Mouse (Mus musculus) liver, embryonic 14.5 days (tissue): Measurements from ENCODE around the gene Tnpo2. TPM values are rescaled to one million over a fixed set of nuclear protein-coding genes. Genes with fewer than 3 reads are reported as not detected.

Source experiments
- ATAC-seq: fragments of 200-750 bp; cut with Nextera tagmentation; 2 replicates; pipeline ENCODE4 v1.8.0; 2017; ENCODE audit warnings: moderate number of reproducible peaks, mild to moderate bottlenecking, moderate library complexity; ENCODE audit not compliant: insufficient read depth
- DNase-seq, 3 experiments: peaks; one replicate each; pipeline ENCODE4 v3.0.0-alpha.2; 2012 to 2013; ENCODE audit warnings: low read depth in 3 of 3, low spot score in 3 of 3
- H3K27ac ChIP-seq: fragments of 300-500 bp; sonication (generic); 2 replicates; pipeline ENCODE4 v1.5.1; 2014; ENCODE audit warnings: moderate library complexity, mild to moderate bottlenecking, control low read depth, inconsistent platforms
- H3K27me3 ChIP-seq: fragments of 300-500 bp; sonication (generic); 2 replicates; pipeline ENCODE4 v1.6.1; 2014; ENCODE audit warnings: mild to moderate bottlenecking, low read length, moderate library complexity; ENCODE audit not compliant: control insufficient read depth, insufficient read depth
- H3K36me3 ChIP-seq: fragments of 300-500 bp; sonication (generic); replicated peaks from 2 replicates; pipeline ENCODE4 v1.6.1; 2014; ENCODE audit warnings: low read depth; ENCODE audit not compliant: control insufficient read depth, insufficient read depth
- H3K4me1 ChIP-seq, 2 experiments: fragments of 200-500 bp in 1 of 2; fragments of 300-500 bp in 1 of 2; sonication (generic) in 1 of 2; replicated peaks; 2 replicates each; pipeline ENCODE4 v1.6.1; 2012 to 2014; ENCODE audit warnings: antibody characterized with exemption in 1 of 2, inconsistent platforms in 1 of 2, low read length in 1 of 2; ENCODE audit not compliant: control insufficient read depth in 2 of 2, insufficient read depth in 2 of 2
- H3K4me2 ChIP-seq: fragments of 300-500 bp; sonication (generic); 2 replicates; pipeline ENCODE4 v1.6.1; 2014; ENCODE audit warnings: low read depth, mild to moderate bottlenecking, control low read depth, moderate library complexity
- H3K4me3 ChIP-seq, 2 experiments: fragments of 200-500 bp in 1 of 2; fragments of 300-500 bp in 1 of 2; sonication (generic) in 1 of 2; 2 replicates each; pipeline ENCODE4 v1.5.1; 2012 to 2014; ENCODE audit warnings: low read depth in 2 of 2, low read length in 2 of 2, mild to moderate bottlenecking in 2 of 2, control low read depth in 1 of 2, inconsistent platforms in 1 of 2, moderate library complexity in 1 of 2; ENCODE audit not compliant: insufficient read depth in 1 of 2
- H3K9ac ChIP-seq: fragments of 300-500 bp; sonication (generic); replicated peaks from 2 replicates; pipeline ENCODE4 v1.6.1; 2014; ENCODE audit warnings: mild to moderate bottlenecking, control low read depth, moderate library complexity
- H3K9me3 ChIP-seq: fragments of 300-500 bp; sonication (generic); 2 replicates; pipeline ENCODE4 v1.6.1; 2016; ENCODE audit warnings: low read length, mixed read lengths; ENCODE audit not compliant: control insufficient read depth
- CTCF ChIP-seq: IDR thresholded peaks from 2 replicates; pipeline ENCODE4 v1.5.1; 2016; ENCODE audit warnings: antibody characterized with exemption, low read depth, control low read depth
- EP300 ChIP-seq: IDR thresholded peaks from 2 replicates; pipeline ENCODE4 v1.6.1; 2016; ENCODE audit warnings: antibody characterized with exemption, low read depth
- WGBS: fragments of 180-500 bp; shearing (Covaris S2); extraction: QIAGEN DNeasy Blood & Tissue Kit; methylation state at CpG from one replicate; pipeline ENCODE4 v1.1.7; 2014; ENCODE audit not compliant: insufficient replicate concordance; 5-methylcytosine and 5-hydroxymethylcytosine counted together
- polyA plus RNA-seq, 2 experiments: library from polyadenylated mRNA; depleted of rRNA in 1 of 2; stranded (reverse) in 1 of 2; unstranded in 1 of 2; fragments of >200 nt; fragmentation: Nextera tagmentation in 1 of 2; extraction: Ambion mirVana in 1 of 2; gene quantifications; 2 replicates each; pipeline versions ENCODE4 v1.2.1 to v1.2.3; 2012 to 2014

Tnpo2 gene
- polyA plus RNA-seq, 2 experiments = 9.9 to 25.2 TPM

DNA sequence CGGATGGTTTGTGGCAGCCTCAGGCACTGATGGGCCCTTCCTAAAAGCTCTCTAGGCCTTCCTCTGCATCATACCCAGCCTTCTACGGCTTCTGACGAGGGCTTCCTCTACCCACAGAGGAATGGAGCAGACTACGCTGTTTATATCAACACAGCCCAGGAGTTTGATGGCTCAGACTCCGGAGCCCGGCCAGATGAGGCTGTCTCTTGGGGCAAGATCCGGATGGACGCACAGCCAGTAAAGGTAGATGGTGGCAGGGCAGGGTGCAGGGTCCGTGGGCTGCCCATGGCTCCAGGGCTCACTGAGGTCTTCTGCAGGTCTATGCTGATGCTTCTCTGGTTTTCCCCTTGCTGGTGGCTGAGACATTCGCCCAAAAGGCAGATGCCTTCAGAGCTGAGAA lies 37.9 kb downstream of the Tnpo2 start:
- H3K27ac ChIP-seq = no peak overlapping the region
- no peak for TF ChIP-seq CTCF
- no peak for TF ChIP-seq EP300
- peaks cover 32 to 40% of the 10 kb centered on the region in 2 experiments for H3K4me1 ChIP-seq
- H3K4me2 ChIP-seq = no peak overlapping the region
- H3K36me3 ChIP-seq = peaks cover 29% of the 10 kb centered on the region
- DNase-seq (no peak), ATAC-seq (no peak)
- H3K9ac ChIP-seq = no peak overlapping the region
- no peaks in the 10 kb centered on the region for H3K9me3 ChIP-seq
- H3K4me3 ChIP-seq = no peak overlapping the region
- H3K27me3 ChIP-seq = no peaks in the 10 kb centered on the region
- 87% methylated on average over 10 of the region's 10 CpGs for WGBS

DNA sequence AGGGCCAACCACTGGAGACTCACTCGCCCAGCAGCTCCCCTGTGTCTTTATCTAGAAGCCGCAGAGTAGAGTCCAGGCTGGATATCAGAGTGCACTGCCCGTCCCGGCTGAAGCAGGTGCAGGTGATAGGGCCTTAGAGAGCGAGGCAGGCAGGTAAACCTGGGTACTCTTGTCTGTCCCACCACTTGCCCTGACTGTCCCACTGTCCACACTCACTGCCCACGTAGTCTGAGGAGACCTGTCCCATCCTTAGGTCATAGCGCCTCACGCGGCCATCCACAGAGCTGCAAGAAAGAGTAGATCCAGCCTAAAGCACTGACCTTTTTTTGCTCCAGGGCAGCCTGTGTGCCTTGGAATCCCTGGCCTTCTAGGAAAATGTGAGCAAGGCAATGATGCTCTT lies 39.3 kb downstream of the Tnpo2 start:
- peaks cover 30 to 38% of the 10 kb centered on the region in 2 experiments for H3K4me1 ChIP-seq
- peak overlapping the region; percentile 71 for H3K27ac ChIP-seq
- peak overlapping the region; percentile 24; the same call in 1 of the 2 replicates for H3K9ac ChIP-seq

GRCm38 (mm10) chr8:85076993-85077392 lies 40.3 kb downstream of the Tnpo2 start:
- ATAC-seq = peak; percentile 49
- Histone ChIP-seq H3K27me3 (no peaks in the 10 kb centered on the region), H3K9me3 (no peaks in the 10 kb centered on the region), H3K9ac (no peak overlapping the region), H3K27ac (peak overlapping the region; percentile 45), H3K4me3 (no peak overlapping the region), H3K4me1 (peaks cover 31 to 40% of the 10 kb centered on the region in 2 experiments), H3K36me3 (peaks cover 29% of the 10 kb centered on the region), H3K4me2 (no peak overlapping the region)
- 2% methylated on average over 2 of the region's 2 CpGs for WGBS
- DNase-seq = peak; percentile 67 to 78 (median 67)
- TF ChIP-seq CTCF (peak; percentile 100), EP300 (no peak)

More for the DNA sequence above, 39.3 kb downstream of the Tnpo2 start:
- peak; percentile 82 for TF ChIP-seq EP300
- TF ChIP-seq CTCF = peak; percentile 81
- WGBS = 45% methylated on average over 9 of the region's 9 CpGs
- Histone ChIP-seq H3K4me3 (no peak overlapping the region), H3K9me3 (no peaks in the 10 kb centered on the region), H3K4me2 (peak overlapping the region; percentile 55), H3K36me3 (peaks cover 29% of the 10 kb centered on the region), H3K27me3 (no peaks in the 10 kb centered on the region)
- ATAC-seq (peak; percentile 52), DNase-seq (peak in 2 of 3 experiments; percentile 49 to 51)

DNA sequence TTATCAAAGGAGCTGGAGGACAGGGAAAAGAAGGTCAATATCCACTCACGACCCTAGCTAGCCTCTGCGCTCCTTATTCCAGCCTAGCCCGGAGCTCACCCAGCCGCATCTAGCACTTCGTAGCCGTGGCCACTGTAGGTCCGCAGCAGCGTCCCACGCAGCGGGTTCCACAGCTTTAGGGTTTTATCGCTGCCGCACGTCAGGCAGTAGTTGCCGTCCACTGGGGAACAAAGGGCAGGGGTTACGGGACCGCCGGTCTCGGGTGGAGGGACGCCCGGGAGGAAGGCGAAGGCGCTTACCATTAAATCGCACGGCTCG lies 43.5 kb downstream of the Tnpo2 start:
- Histone ChIP-seq H3K4me2 (peak overlapping the region; percentile 70), H3K27ac (peak overlapping the region; percentile 67), H3K9me3 (no peaks in the 10 kb centered on the region), H3K27me3 (no peaks in the 10 kb centered on the region), H3K4me1 (peaks cover 27 to 45% of the 10 kb centered on the region in 2 experiments), H3K36me3 (peaks cover 18% of the 10 kb centered on the region), H3K4me3 (peak overlapping the region; percentile 83 to 96), H3K9ac (peak overlapping the region; percentile 96)
- DNase-seq = no peak
- no peak for TF ChIP-seq CTCF
- TF ChIP-seq EP300 = no peak
- under 1% methylated on average over 25 of the region's 25 CpGs for WGBS
- no peak for ATAC-seq

DNA sequence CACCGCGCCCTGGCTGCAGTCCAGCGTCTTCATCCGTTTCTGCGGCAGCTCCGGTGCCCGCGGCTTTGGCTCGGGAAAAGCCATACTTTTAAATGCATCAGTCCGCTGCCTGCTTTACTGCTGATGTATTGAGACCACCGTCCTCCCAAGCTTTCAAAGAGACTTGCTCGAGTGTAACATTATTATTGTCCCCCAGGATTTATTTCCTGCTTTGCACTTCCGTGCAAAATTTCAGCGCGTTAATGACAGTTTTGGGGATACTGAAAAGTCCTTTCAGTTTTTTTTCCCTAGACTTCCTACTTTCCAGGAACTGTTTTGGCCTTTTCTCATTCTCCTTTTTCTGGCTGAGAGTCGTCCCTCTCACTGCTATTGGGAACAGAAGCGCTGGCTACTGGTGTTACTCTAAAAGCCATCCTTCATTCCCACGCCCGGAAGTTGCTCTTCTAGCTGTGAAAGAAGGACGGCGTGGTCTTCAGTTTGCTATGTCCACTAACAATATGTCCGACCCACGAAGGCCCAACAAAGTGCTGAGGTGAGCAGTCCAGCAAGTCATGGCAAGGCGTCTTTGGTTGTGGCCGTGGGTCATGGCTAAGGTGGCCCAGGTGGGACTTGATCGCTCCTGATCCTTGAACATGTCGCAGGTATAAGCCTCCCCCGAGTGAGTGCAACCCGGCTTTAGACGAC lies 44.0 kb downstream of the Tnpo2 start, which contains the start of gene Wdr83os:
Gene Wdr83os (plus strand): TSS at position 209 of the 684 bp plus-strand sequence.
- no peak; the same call in 1 of the 2 replicates for TF ChIP-seq EP300
- peak within 1 kb of the TSS; percentile 67 for H3K27ac ChIP-seq
- peak within 1 kb of the TSS; percentile 96 for H3K9ac ChIP-seq
- H3K4me2 ChIP-seq = peak within 1 kb of the TSS; percentile 70
- WGBS = under 1% methylated on average over 30 of the region's 30 CpGs
- no peaks in the 10 kb centered on the region for H3K9me3 ChIP-seq
- H3K36me3 ChIP-seq = peaks cover 13% of the 10 kb centered on the region
- H3K27me3 ChIP-seq = no peaks in the 10 kb centered on the region
- DNase-seq = peak; percentile 61 to 65 (median 63)
- H3K4me3 ChIP-seq = peak within 1 kb of the TSS; percentile 83 to 96
- ATAC-seq = peak; percentile 22; the same call in 1 of the 2 replicates
- peaks cover 22 to 40% of the 10 kb centered on the region in 2 experiments for H3K4me1 ChIP-seq
